Mouse (Mus musculus): ENCODE measurements around the gene Cd200r1.
"Not testable (repeated sequence)": the region's sequence is repeated elsewhere in the genome, so short reads cannot be mapped to it uniquely, and the experiment has no call there.

Gene Cd200r1

DNA sequence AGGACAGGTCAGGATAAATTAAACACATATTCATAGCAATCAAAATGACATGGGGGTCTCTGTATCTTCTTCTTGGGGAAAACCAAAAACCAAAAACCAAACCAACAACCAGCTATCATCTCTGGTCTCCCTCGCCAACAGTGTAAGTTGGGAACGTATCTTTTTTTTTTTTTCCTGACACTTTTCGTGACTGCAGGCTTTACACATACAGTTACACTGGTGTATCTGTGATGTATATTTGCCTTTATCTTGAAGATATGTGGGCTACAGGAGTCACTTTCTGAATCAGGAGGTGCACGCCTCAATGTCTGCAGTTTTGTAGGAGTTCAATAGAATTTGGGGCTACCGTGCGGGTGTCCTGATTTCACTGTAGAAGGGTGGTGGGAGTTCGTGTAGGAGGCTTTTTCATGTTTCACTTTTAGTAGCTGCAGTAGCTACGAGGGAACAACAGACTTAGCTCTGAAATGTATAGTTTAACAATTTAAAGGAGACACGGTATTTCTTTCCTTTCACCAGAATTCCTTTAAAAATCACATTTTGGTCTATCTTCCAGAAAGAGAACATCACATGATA, 870 bp downstream of the Cd200r1 start:
- DNase-seq (ENCODE audit: low spot score in 2 of 2) = no peak

DNA sequence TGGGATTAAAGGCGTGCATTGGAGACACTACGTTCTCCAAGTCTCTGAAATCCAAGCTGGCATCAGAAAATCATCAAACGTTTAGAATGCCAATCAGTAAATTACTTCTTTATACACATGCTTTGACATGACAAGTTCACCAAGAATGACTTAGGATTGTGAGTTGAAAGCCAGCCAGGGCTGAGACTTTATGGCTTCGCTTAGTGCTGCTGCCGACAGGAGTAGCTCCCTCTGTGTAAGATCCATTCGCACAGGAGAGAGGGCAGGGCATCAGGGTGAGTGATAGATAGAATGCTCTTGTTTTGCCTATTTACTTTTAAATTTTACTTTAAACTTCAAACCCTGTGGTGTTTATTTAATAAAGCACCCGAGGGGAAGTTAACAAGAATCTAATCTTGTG, 2.0 kb downstream of the Cd200r1 start:
- DNase-seq (ENCODE audit: low spot score in 2 of 2) = no peak

GRCm38 (mm10) chr16:44767967-44768366, 2.4 kb downstream of the Cd200r1 start:
- DNase-seq (ENCODE audit: low spot score in 2 of 2) = no peak

DNA sequence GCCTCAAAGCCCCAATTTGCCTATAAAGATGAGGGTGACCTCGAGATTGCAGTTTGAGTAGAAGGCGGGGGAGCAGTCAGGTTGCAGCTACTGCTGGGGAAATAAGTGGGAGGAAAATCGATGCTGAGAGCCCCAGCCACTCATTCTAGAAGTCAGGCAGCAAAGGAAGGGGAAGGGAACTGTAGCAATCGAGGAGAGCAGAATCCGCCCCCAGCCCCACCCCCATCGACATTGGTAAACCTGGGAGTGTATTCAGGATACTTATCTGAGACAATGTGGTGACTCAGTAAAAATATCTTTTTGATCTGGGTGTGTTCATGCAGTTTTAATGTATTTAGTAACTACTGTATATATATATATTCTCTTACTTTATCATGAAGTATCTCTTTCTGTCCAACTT, 7.0 kb downstream of the Cd200r1 start:
- DNase-seq (ENCODE audit: low spot score in 2 of 2) = no peak

DNA sequence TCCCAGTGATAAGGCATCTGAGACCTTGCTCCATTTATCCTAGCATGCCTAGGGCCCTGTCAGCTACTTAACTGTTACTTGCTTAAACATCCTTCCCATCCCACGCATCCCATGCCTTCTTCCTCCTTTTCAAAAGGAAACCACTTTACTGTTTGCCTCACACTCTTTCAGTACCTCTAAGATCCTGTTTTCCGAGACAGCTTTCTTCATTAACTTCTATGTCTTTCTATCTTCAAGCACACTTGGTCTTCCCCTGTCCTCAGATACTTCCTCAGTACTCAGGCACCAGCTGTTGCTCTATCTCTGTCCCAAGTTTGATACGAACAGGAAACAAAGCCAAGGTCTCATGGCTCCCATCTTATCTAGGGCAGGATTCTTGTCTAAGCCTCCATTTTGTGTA, 8.1 kb downstream of the Cd200r1 start:
- DNase-seq (ENCODE audit: low spot score in 2 of 2) = no peak

DNA sequence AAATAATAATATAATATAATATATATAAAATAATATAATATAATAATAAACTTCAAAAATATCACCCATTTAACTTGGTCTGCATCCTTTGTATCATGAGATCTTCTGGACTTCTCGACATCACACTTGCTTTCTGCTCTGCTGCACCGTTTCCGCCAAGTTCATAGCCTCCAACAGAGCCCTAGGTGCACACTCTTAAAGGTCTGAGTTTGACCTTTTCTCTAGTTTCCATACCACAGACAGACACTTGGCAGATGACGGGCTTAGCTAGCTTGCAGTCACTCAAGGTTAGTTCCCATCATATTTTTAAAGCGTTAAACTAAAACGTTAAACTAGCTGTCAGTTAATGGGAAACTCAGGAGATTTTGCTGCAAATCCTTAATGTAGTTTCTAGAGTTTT, 8.7 kb downstream of the Cd200r1 start:
- no peak for DNase-seq (ENCODE audit: low spot score in 2 of 2)

- DNase-seq (ENCODE audit: low spot score in 2 of 2) = no peak
These were observed 13.1 kb downstream of the Cd200r1 start for GRCm38 (mm10) chr16:44778538-44779147.

GRCm38 (mm10) chr16:44779494-44779893, 14.0 kb downstream of the Cd200r1 start:
- no peak for DNase-seq (ENCODE audit: low spot score in 2 of 2)

DNA sequence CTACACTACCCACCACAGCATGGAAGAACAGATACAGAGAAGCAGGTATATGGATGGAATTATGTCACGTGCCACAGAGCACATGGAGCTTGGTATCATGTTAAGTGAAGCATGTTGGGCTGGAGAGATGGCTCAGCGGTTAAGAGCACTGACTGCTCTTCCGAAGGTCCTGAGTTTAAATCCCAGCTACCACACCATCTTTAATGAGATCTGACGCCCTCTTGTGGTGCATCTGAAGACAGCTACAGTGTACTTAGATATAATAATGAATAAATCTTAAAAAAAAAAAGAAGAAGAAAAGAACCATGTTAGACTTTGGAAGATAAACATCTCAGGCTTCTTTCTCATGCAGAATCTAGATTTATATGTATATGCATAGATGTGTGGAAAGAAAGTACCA, 15.2 kb downstream of the Cd200r1 start:
- no peak for DNase-seq (ENCODE audit: low spot score in 2 of 2)

- DNase-seq (ENCODE audit: low spot score in 2 of 2) = no peak
These were observed 21.4 kb downstream of the Cd200r1 start for GRCm38 (mm10) chr16:44786934-44787333.

- no peak for DNase-seq (ENCODE audit: low spot score in 2 of 2)
These were observed 28.9 kb downstream of the Cd200r1 start for GRCm38 (mm10) chr16:44794416-44794815.

GRCm38 (mm10) chr16:44805976-44806375, 40.4 kb downstream of the Cd200r1 start:
- no peak for DNase-seq (ENCODE audit: low spot score in 2 of 2)

GRCm38 (mm10) chr16:44810223-44810622, 44.7 kb downstream of the Cd200r1 start:
- not testable (repeated sequence) for DNase-seq (ENCODE audit: low spot score in 2 of 2)

DNA sequence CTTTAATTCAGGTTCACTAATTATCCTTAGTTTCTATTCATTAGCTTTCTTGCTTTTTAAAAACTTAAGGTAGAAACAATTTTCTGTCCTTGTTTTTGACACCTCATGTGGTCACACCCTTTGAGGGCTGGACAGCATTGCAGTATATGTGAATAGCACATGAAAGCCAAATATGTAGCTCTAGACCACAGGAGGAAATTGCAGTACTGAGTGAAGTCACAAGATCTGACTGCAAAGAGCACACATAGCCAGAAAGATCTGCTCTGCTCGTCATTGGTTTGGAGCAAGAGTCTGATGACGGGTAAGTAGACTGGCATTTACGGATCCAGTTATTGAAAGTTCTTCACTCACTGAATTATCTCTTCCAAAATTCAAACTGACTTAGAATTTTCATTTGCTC, 46.0 kb downstream of the Cd200r1 start, which contains the start of gene Cd200r4:
Cd200r4 (plus strand) TSS at position 190 of the 400 bp plus-strand sequence.
- no peak for DNase-seq (ENCODE audit: low spot score in 2 of 2)

DNA sequence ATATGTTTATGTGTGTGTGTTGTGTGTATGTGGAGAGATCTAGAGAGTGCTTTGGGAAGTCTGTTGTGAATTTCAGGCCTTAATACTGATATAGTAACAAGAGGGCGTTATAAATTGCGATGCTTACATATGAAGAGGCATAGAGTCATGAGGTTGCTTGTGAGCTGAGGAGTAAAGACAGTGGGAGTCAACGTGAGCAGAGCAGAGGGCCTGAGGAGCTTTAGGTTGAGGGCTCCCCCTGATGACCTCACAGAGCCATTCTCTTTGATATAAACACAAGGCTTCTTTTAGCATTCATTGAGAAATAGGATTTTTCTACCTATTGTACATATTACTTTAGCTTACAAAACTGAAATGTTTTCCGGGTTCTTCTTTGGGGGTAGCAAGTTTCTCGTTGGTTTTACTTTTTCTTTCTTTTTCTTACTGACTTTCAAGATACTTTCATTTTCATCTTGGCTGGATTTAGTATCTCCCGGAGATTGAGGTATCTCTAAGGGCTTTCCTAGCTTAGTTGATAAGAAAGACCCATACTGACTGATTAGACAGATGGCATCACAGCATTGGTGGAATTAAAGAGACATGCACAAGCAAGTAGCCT, 47.0 kb downstream of the Cd200r1 start:
- no peak for DNase-seq (ENCODE audit: low spot score in 2 of 2)

GRCm38 (mm10) chr16:44818010-44818409, 52.5 kb downstream of the Cd200r1 start:
- no peak for DNase-seq (ENCODE audit: low spot score in 2 of 2)

DNA sequence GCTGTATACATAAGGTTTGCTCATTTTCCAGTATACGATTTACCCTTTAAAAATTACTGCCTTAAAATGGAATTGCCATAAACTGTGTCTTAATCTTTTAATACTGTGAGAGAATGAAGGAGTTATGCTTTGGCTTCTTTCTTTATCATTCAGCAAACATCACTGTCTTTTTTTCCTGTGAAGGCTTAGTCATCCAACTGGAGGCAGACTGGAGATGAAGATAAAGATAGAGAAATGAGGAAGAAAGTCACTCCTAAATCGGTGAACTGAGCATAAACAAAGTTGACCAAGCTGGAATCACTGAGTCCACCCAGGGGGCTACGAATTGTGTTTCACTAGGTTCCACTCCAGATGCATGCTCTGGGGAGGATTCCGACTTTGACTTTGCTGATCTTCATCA, 55.0 kb downstream of the Cd200r1 start:
- no peak for DNase-seq (ENCODE audit: low spot score in 2 of 2)

DNA sequence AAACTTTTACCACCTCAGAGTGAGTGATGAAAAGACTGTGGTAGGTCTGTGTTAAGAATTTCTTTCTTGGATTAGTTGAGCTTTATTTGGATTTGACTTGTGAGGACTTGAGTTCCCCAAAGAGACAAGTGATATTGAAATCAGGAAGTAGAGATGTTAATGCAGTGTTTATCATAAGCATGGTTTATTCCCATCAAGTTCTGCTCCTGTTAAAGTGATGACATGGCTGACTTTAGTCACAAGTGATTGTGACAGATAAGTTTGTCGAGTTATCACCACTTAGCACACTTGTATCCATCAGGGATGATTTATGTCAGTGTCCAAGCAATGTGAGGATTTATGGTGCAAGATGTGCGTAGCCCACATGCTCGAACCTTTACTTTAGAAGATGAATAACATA, 66.8 kb downstream of the Cd200r1 start:
- DNase-seq (ENCODE audit: low spot score in 2 of 2) = no peak

DNA sequence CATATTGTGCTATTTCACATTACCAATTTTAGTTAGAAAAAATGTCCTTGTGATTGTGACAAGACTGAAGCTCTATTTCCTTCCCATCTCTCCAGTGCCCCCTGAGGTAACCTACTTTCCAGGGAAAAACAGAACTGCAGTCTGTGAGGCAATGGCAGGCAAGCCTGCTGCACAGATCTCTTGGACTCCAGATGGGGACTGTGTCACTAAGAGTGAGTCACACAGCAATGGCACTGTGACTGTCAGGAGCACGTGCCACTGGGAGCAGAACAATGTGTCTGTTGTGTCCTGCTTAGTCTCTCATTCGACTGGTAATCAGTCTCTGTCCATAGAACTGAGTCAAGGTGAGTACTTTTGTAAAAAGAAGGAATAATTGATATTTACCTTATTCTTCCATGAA, 67.7 kb downstream of the Cd200r1 start:
- DNase-seq (ENCODE audit: low spot score in 2 of 2) = peak in 1 of 2 experiments; percentile 8
